Mouse (Mus musculus) testis, adult 2 months (tissue): ENCODE measurements around the gene Pkig.

Experiments
- CTCF ChIP-seq: fragments of 200-500 bp; IDR thresholded peaks from 2 replicates; pipeline ENCODE4 v1.5.1; 2012; ENCODE audit warnings: low read depth, mild to moderate bottlenecking, inconsistent platforms, low read length, moderate library complexity; ENCODE audit not compliant: control insufficient read depth, insufficient read depth, insufficient replicate concordance
- POLR2A ChIP-seq: fragments of 200-500 bp; IDR thresholded peaks from 2 replicates; pipeline ENCODE4 v1.6.1; 2012; ENCODE audit warnings: low read depth, mild to moderate bottlenecking, inconsistent platforms, low read length, moderate library complexity; ENCODE audit not compliant: control insufficient read depth

DNA sequence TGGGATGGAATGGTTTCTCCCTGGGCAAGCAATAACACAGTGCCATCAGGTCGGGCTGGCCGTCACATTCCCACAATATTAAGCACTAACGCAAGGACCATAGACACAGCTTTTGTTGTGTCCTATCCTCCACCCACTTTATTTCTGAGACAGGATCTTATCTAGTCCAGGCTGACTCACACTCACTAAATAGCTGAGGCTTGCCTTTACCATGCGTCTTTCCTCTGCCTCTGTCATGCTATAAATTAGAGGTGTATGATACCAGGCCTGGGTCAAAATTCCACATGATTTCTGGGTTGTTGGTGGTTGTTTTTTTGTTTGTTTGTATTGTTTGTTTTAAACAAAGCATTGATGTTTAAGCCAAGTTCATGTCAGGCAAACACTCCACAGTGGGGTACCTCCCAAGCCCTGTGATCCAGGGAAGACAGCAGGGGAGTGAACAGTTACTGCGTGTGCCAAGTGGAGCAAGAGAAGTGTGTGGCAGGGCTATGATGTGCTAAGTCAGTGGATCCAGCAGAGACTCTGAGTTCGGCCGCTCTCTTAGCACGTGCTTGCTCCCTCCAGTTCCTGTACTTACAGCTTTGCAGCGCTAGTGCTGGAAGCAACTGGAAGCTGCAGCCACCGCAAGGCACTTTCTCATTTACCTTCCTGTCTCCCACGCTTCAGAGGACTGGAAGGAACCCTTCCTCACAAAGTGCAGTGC is 41.0 kb downstream of the Pkig start:
- no peak for TF ChIP-seq CTCF
- no peak for TF ChIP-seq POLR2A
